Mouse (Mus musculus): ENCODE measurements around the gene Heyl. TPM values are rescaled to one million over a fixed set of nuclear protein-coding genes. Genes with fewer than 3 reads are reported as not detected.

Gene Heyl
- total RNA-seq (2014; rRNA removed) (0.28 and 0.60 TPM in 2 replicates), polyA plus RNA-seq (2012; rRNA removed) (1.0 and 1.4 TPM in 2 replicates)

DNA sequence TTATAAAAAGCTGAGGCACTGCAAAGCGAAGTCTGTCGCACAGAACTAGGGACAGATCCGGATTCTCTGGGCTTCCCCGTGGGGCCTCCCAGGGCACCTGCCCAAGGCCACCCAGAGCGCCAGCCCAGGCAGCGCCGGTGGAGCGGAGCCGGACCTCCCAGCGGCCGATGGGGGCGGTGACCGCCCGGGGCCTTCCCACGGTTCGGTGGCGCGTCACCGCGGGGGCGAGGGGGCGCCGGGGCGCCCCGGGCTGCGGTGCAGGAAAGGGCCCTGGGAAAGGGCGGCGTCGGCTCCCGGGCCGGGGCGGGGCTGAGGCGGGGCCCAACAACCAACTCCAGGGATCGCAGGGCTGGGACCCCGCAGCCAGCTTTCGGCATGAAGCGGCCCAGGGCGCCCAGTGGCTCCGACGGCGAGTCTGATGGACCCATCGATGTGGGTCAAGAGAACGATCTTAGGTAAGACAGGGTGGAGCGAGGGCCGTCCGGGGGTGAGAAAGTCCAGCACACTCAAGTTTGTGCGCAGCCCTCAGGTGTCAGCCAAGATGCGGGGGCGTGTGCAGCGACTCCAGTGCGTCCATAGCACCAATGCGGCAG is at the start of gene Heyl:
Gene Heyl, plus strand, starts transcription at position 65 of the 593 bp plus-strand sequence.
- TF ChIP-seq POLR2A (IDR thresholded peaks at IDR 0.05; ENCODE audit: extremely low read depth, insufficient read depth, low read length): no peak
- no peak for TF ChIP-seq CTCF (IDR thresholded peaks at IDR 0.05; ENCODE audit: low read depth, low read length)
- peak within 1 kb of the TSS; percentile 63 for H3K4me3 ChIP-seq (ENCODE audit: insufficient read depth, low read depth, low read length)
- DNase-seq (ENCODE audit: extremely low read depth, low read depth, low spot score): no peak
- WGBS: 2% methylated on average over 52 of the region's 52 CpGs
- peak within 1 kb of the TSS; percentile 6; the same call in 1 of the 2 replicates for H3K9ac ChIP-seq (ENCODE audit: low read depth, low read length)
- no peaks in the 10 kb centered on the region for H3K36me3 ChIP-seq (ENCODE audit: control insufficient read depth, insufficient read depth, low read length)
- peaks cover 6% of the 10 kb centered on the region for H3K4me1 ChIP-seq (ENCODE audit: control insufficient read depth, insufficient read depth, low read length)
- no peak within 1 kb of the TSS for H3K27ac ChIP-seq (replicated peaks; ENCODE audit: insufficient read depth, low read depth, low read length)
- H3K27me3 ChIP-seq (ENCODE audit: control insufficient read depth, insufficient read depth, low read length): no peaks in the 10 kb centered on the region
- no peaks in the 10 kb centered on the region for H3K79me2 ChIP-seq (ENCODE audit: control insufficient read depth, insufficient read depth, low read length)

DNA sequence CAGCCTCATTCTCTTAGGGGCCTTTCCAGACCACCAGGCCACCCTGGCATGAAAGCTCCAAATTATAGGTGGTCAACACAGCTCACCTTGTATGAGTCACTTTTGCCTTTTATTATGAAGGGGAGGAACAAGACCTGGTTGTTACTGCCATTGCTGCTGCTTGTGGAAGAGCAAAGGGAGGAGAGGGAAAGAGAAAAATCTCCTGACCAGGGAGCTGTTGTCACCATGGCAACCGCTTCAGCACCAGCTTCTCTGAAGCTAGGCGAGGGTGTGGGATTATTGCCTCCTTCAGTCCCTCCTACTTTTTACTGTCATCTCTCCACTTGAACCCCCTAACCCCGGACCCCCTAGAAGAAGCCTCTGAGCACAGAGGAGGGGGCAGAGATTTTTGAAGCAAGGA is 48.5 kb upstream of the Heyl start:
- H3K27ac ChIP-seq (replicated peaks; ENCODE audit: insufficient read depth, low read depth, low read length): no peak overlapping the region
- TF ChIP-seq CTCF (IDR thresholded peaks at IDR 0.05; ENCODE audit: low read depth, low read length): no peak
- no peak overlapping the region for H3K4me3 ChIP-seq (ENCODE audit: insufficient read depth, low read depth, low read length)
- no peaks in the 10 kb centered on the region for H3K36me3 ChIP-seq (ENCODE audit: control insufficient read depth, insufficient read depth, low read length)
- WGBS: 55% methylated on average over 3 of the region's 3 CpGs
- no peaks in the 10 kb centered on the region for H3K79me2 ChIP-seq (ENCODE audit: control insufficient read depth, insufficient read depth, low read length)
- no peak for DNase-seq (ENCODE audit: extremely low read depth, low read depth, low spot score)
- H3K4me1 ChIP-seq (ENCODE audit: control insufficient read depth, insufficient read depth, low read length): no peaks in the 10 kb centered on the region
- peaks cover 16% of the 10 kb centered on the region for H3K27me3 ChIP-seq (ENCODE audit: control insufficient read depth, insufficient read depth, low read length)
- no peak overlapping the region for H3K9ac ChIP-seq (ENCODE audit: low read depth, low read length)

DNA sequence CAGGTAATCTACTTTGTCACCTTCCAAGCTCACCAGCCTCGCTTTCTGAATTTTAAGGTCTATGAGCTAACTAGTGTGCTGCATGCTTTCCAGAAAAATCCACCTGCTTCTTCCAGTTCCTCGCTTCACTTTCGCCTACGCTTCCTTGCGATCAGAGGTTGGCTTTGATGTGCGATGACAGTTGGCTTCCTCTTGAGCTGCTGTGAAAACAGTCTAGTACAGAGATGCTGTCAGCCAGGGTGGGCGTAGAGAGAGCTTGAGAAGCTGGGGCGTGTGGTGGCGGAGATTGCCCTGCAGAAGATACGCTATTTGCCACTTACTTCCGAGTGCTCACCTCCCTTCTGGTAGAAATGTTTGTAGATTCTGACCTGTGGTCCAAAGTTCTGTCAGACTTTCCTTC is 41.0 kb upstream of the Heyl start:
- TF ChIP-seq POLR2A (IDR thresholded peaks at IDR 0.05; ENCODE audit: extremely low read depth, insufficient read depth, low read length) (no peak), CTCF (IDR thresholded peaks at IDR 0.05; ENCODE audit: low read depth, low read length) (no peak)
- Histone ChIP-seq H3K79me2 (ENCODE audit: control insufficient read depth, insufficient read depth, low read length) (no peaks in the 10 kb centered on the region), H3K27me3 (ENCODE audit: control insufficient read depth, insufficient read depth, low read length) (peaks cover 2% of the 10 kb centered on the region; the same call in 1 of the 2 replicates), H3K27ac (replicated peaks; ENCODE audit: insufficient read depth, low read depth, low read length) (no peak overlapping the region), H3K36me3 (ENCODE audit: control insufficient read depth, insufficient read depth, low read length) (no peaks in the 10 kb centered on the region), H3K4me1 (ENCODE audit: control insufficient read depth, insufficient read depth, low read length) (no peaks in the 10 kb centered on the region), H3K4me3 (ENCODE audit: insufficient read depth, low read depth, low read length) (no peak overlapping the region), H3K9ac (ENCODE audit: low read depth, low read length) (no peak overlapping the region)
- no peak for DNase-seq (ENCODE audit: extremely low read depth, low read depth, low spot score)
- 78% methylated on average over 11 of the region's 11 CpGs for WGBS

DNA sequence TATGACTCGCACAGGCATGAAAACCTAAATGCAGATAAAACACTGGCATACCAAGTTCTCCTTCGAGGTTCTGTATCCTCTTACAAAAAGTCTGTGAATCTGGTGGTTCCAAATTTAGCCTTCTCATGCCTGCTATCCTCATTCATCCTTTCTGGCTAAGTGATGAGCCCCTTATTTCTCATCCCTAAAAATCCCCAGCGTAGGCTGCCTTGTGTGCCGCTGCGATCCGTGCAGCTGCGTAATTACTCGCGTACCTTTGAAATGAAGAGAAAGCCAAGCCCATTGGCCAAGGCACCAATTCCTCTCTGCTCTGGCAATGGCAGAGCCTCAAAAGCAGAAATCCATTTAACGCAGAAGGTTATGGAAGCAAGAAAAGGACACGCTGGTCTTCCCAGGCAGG is 39.6 kb upstream of the Heyl start:
- WGBS: 88% methylated on average over 11 of the region's 11 CpGs
- TF ChIP-seq POLR2A (IDR thresholded peaks at IDR 0.05; ENCODE audit: extremely low read depth, insufficient read depth, low read length) (no peak), CTCF (IDR thresholded peaks at IDR 0.05; ENCODE audit: low read depth, low read length) (no peak)
- Histone ChIP-seq H3K79me2 (ENCODE audit: control insufficient read depth, insufficient read depth, low read length) (no peaks in the 10 kb centered on the region), H3K4me1 (ENCODE audit: control insufficient read depth, insufficient read depth, low read length) (no peaks in the 10 kb centered on the region), H3K9ac (ENCODE audit: low read depth, low read length) (no peak overlapping the region), H3K4me3 (ENCODE audit: insufficient read depth, low read depth, low read length) (no peak overlapping the region), H3K36me3 (ENCODE audit: control insufficient read depth, insufficient read depth, low read length) (no peaks in the 10 kb centered on the region), H3K27ac (replicated peaks; ENCODE audit: insufficient read depth, low read depth, low read length) (no peak overlapping the region), H3K27me3 (ENCODE audit: control insufficient read depth, insufficient read depth, low read length) (peaks cover 8% of the 10 kb centered on the region; the same call in 1 of the 2 replicates)
- no peak for DNase-seq (ENCODE audit: extremely low read depth, low read depth, low spot score)

DNA sequence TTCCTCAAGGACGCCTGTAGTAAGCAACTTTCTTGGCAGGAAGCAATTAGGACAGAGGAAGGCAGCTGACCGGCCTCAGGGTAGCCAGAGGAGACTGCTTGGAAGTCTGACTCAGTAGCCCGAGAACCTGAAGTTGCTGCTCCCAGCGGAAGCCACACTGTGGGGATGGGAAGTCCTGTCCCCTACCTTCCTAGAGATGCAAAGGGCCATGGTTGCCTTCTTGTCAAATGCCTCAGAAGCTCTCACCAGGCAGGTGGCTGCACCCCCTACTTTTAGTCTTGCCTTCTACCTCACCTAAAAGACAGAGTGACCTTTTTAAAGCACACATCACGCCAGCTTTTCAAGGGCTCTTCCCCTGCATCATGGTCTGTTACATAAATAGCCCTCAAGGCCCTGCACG is 36.7 kb upstream of the Heyl start:
- no peaks in the 10 kb centered on the region for H3K36me3 ChIP-seq (ENCODE audit: control insufficient read depth, insufficient read depth, low read length)
- no peaks in the 10 kb centered on the region for H3K4me1 ChIP-seq (ENCODE audit: control insufficient read depth, insufficient read depth, low read length)
- TF ChIP-seq CTCF (IDR thresholded peaks at IDR 0.05; ENCODE audit: low read depth, low read length): no peak
- TF ChIP-seq POLR2A (IDR thresholded peaks at IDR 0.05; ENCODE audit: extremely low read depth, insufficient read depth, low read length): no peak
- DNase-seq (ENCODE audit: extremely low read depth, low read depth, low spot score): no peak
- H3K27me3 ChIP-seq (ENCODE audit: control insufficient read depth, insufficient read depth, low read length): peaks cover 15% of the 10 kb centered on the region; the same call in 1 of the 2 replicates
- no peaks in the 10 kb centered on the region for H3K79me2 ChIP-seq (ENCODE audit: control insufficient read depth, insufficient read depth, low read length)
- H3K4me3 ChIP-seq (ENCODE audit: insufficient read depth, low read depth, low read length): no peak overlapping the region
- 60% methylated on average over 6 of the region's 6 CpGs for WGBS
- H3K27ac ChIP-seq (replicated peaks; ENCODE audit: insufficient read depth, low read depth, low read length): no peak overlapping the region
- H3K9ac ChIP-seq (ENCODE audit: low read depth, low read length): no peak overlapping the region

DNA sequence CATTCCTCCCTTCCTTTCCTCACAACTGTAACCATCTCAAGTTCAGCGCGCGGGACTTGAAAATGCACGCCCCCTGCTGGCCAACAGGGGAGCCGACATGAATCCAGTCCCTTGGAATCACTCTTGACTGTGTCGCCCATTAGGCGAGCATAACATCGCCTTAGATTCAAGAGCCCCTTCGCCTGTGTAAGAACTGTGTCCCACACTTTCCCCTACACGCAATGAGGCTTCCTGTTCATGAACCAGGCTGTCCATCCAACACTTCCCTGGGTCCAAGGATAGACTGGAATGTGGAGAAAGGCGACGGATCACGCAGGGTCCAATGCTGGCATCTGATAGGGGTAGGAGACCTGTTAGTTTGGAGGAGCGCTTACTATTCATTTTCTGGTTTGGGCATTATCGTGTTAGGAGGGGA is 32.6 kb upstream of the Heyl start:
- 5% methylated on average over 15 of the region's 15 CpGs for WGBS

More for the DNA sequence above, 32.6 kb upstream of the Heyl start:
- no peaks in the 10 kb centered on the region for H3K4me1 ChIP-seq (ENCODE audit: control insufficient read depth, insufficient read depth, low read length)
- H3K9ac ChIP-seq (ENCODE audit: low read depth, low read length): no peak overlapping the region
- no peak overlapping the region; the same call in 1 of the 2 replicates for H3K4me3 ChIP-seq (ENCODE audit: insufficient read depth, low read depth, low read length)
- H3K79me2 ChIP-seq (ENCODE audit: control insufficient read depth, insufficient read depth, low read length): no peaks in the 10 kb centered on the region
- no peak overlapping the region for H3K27ac ChIP-seq (replicated peaks; ENCODE audit: insufficient read depth, low read depth, low read length)
- no peak for TF ChIP-seq POLR2A (IDR thresholded peaks at IDR 0.05; ENCODE audit: extremely low read depth, insufficient read depth, low read length)
- peak; percentile 86 for TF ChIP-seq CTCF (IDR thresholded peaks at IDR 0.05; ENCODE audit: low read depth, low read length)
- H3K36me3 ChIP-seq (ENCODE audit: control insufficient read depth, insufficient read depth, low read length): no peaks in the 10 kb centered on the region
- peak; percentile 31 for DNase-seq (ENCODE audit: extremely low read depth, low read depth, low spot score)
- H3K27me3 ChIP-seq (ENCODE audit: control insufficient read depth, insufficient read depth, low read length): peaks cover 19% of the 10 kb centered on the region; the same call in 1 of the 2 replicates
